Mouse (Mus musculus): ENCODE results near the gene Gm14862. TPM values are rescaled to one million over a fixed set of nuclear protein-coding genes. Genes with fewer than 3 reads are reported as not detected.

The Gm14862 gene
- polyA plus RNA-seq, 1 experiment from 2014 or later, result not detected

DNA sequence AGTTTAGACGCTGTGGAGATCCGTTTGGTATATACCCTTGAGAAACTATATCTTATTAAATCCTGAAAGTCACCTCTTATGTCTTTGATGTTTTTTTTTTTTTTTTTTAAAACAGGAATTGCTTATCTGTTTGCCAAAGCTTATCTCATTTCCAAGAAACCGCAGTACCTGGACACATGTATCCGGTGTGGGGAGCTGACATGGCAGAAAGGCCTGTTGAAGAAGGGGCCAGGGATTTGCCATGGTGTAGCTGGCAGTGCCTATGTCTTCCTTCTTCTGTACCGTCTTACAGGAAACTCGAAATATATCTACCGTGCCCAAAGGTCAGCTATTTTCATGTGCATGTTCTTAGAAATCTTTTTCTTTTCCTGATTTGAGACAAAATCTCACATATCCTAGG is 1.1 kb upstream of the Gm14862 start:
- no peak for ATAC-seq
- TF ChIP-seq CTCF (IDR thresholded peaks at IDR 0.05; ENCODE audit: low read depth), result no peak
- WGBS, result 68% methylated on average over 7 of the region's 7 CpGs

GRCm38 (mm10) chrX:9254901-9255300 is 1.8 kb downstream of the Gm14862 start:
- H3K27ac ChIP-seq (ENCODE audit: low read depth, low read length), result no peak overlapping the region
- no peak overlapping the region for H3K4me3 ChIP-seq (ENCODE audit: low read depth, low read length)
- H3K4me1 ChIP-seq (replicated peaks; ENCODE audit: control insufficient read depth, insufficient read depth, low read length), result no peaks in the 10 kb centered on the region
- no peak for TF ChIP-seq CTCF (IDR thresholded peaks at IDR 0.05; ENCODE audit: low read depth)
- no peak overlapping the region for H3K9ac ChIP-seq (ENCODE audit: low read depth, low read length)
- no peaks in the 10 kb centered on the region for H3K27me3 ChIP-seq (replicated peaks; ENCODE audit: control insufficient read depth, insufficient read depth, low read length)
- 89% methylated on average over 3 of the region's 3 CpGs for whole genome bisulfite sequencing
- H3K4me2 ChIP-seq (replicated peaks; ENCODE audit: low read depth), result no peak overlapping the region
- H3K36me3 ChIP-seq (ENCODE audit: control insufficient read depth, insufficient read depth), result no peaks in the 10 kb centered on the region
- ATAC-seq, result no peak
- no peaks in the 10 kb centered on the region for H3K9me3 ChIP-seq (ENCODE audit: control insufficient read depth)

More for the DNA sequence above, 1.1 kb upstream of the Gm14862 start:
- H3K27me3 ChIP-seq (replicated peaks; ENCODE audit: control insufficient read depth, insufficient read depth, low read length), result no peaks in the 10 kb centered on the region
- no peaks in the 10 kb centered on the region for H3K4me1 ChIP-seq (replicated peaks; ENCODE audit: control insufficient read depth, insufficient read depth, low read length)
- H3K27ac ChIP-seq (ENCODE audit: low read depth, low read length), result no peak overlapping the region
- no peak overlapping the region for H3K9ac ChIP-seq (ENCODE audit: low read depth, low read length)
- H3K4me2 ChIP-seq (replicated peaks; ENCODE audit: low read depth), result no peak overlapping the region
- no peaks in the 10 kb centered on the region for H3K9me3 ChIP-seq (ENCODE audit: control insufficient read depth)
- no peak overlapping the region for H3K4me3 ChIP-seq (ENCODE audit: low read depth, low read length)
- H3K36me3 ChIP-seq (ENCODE audit: control insufficient read depth, insufficient read depth), result no peaks in the 10 kb centered on the region

DNA sequence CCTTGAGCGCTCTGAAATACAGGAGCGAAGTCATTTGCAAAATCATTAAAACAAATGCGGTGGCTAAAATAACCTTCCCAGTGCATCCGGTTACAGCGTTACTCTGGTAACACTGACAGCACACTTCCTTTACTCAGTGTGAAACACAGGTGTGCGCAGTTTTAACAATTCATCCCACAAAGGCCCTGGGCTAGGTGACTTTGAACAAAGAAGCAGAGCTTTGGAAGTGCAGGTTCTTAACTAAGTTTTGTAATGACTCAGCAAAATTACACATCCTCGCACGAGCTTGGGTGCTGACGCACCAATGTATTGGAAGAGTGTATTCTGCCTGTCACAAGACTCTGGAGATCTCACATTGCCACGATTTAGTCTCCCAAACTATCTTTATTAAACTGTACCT is 2.7 kb downstream of the Gm14862 start:
- no peak overlapping the region for H3K4me3 ChIP-seq (ENCODE audit: low read depth, low read length)
- no peak overlapping the region for H3K27ac ChIP-seq (ENCODE audit: low read depth, low read length)
- TF ChIP-seq CTCF (IDR thresholded peaks at IDR 0.05; ENCODE audit: low read depth), result no peak
- WGBS, result 79% methylated on average over 10 of the region's 10 CpGs
- H3K9me3 ChIP-seq (ENCODE audit: control insufficient read depth), result no peaks in the 10 kb centered on the region
- H3K9ac ChIP-seq (ENCODE audit: low read depth, low read length), result no peak overlapping the region
- no peaks in the 10 kb centered on the region for H3K27me3 ChIP-seq (replicated peaks; ENCODE audit: control insufficient read depth, insufficient read depth, low read length)
- ATAC-seq, result no peak
- H3K4me2 ChIP-seq (replicated peaks; ENCODE audit: low read depth), result no peak overlapping the region
- H3K4me1 ChIP-seq (replicated peaks; ENCODE audit: control insufficient read depth, insufficient read depth, low read length), result no peaks in the 10 kb centered on the region
- H3K36me3 ChIP-seq (ENCODE audit: control insufficient read depth, insufficient read depth), result no peaks in the 10 kb centered on the region

DNA sequence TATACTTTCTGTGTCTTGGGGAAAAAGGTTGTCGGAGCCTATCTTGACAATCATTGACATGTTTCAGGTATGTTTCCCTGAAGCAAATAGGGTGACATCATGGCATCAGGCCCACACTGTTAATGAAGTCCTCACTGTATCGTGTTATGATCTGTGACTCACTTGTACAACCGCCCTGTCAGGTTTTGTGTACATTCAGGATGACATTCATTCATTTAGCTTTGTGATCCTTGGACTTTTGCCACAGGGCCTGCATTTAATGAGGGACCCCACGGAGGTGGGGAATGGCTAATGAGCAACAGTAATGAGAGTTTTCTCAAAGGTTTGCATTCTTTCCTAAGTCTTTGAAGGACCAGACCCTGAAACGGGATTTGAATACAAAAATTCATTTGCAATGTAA is 7.8 kb downstream of the Gm14862 start:
- Histone ChIP-seq H3K9ac (ENCODE audit: low read depth, low read length) (no peak overlapping the region), H3K4me2 (replicated peaks; ENCODE audit: low read depth) (no peak overlapping the region), H3K27ac (ENCODE audit: low read depth, low read length) (no peak overlapping the region), H3K4me1 (replicated peaks; ENCODE audit: control insufficient read depth, insufficient read depth, low read length) (no peaks in the 10 kb centered on the region), H3K9me3 (ENCODE audit: control insufficient read depth) (no peaks in the 10 kb centered on the region), H3K4me3 (ENCODE audit: low read depth, low read length) (no peak overlapping the region), H3K36me3 (ENCODE audit: control insufficient read depth, insufficient read depth) (no peaks in the 10 kb centered on the region), H3K27me3 (replicated peaks; ENCODE audit: control insufficient read depth, insufficient read depth, low read length) (no peaks in the 10 kb centered on the region)
- TF ChIP-seq CTCF (IDR thresholded peaks at IDR 0.05; ENCODE audit: low read depth), result no peak
- 41% methylated on average over 5 of the region's 5 CpGs for WGBS
- ATAC-seq, result peak; percentile 91

GRCm38 (mm10) chrX:9244603-9245336 is 11.9 kb downstream of the Gm14862 start:
- Histone ChIP-seq H3K4me2 (replicated peaks; ENCODE audit: low read depth) (no peak overlapping the region), H3K9ac (ENCODE audit: low read depth, low read length) (no peak overlapping the region), H3K9me3 (ENCODE audit: control insufficient read depth) (no peaks in the 10 kb centered on the region), H3K27ac (ENCODE audit: low read depth, low read length) (no peak overlapping the region), H3K4me1 (replicated peaks; ENCODE audit: control insufficient read depth, insufficient read depth, low read length) (no peaks in the 10 kb centered on the region), H3K4me3 (ENCODE audit: low read depth, low read length) (no peak overlapping the region), H3K36me3 (ENCODE audit: control insufficient read depth, insufficient read depth) (no peaks in the 10 kb centered on the region), H3K27me3 (replicated peaks; ENCODE audit: control insufficient read depth, insufficient read depth, low read length) (no peaks in the 10 kb centered on the region)
- peak; percentile 78 for ATAC-seq
- 54% methylated on average over 12 of the region's 12 CpGs for WGBS
- TF ChIP-seq CTCF (IDR thresholded peaks at IDR 0.05; ENCODE audit: low read depth), result no peak

DNA sequence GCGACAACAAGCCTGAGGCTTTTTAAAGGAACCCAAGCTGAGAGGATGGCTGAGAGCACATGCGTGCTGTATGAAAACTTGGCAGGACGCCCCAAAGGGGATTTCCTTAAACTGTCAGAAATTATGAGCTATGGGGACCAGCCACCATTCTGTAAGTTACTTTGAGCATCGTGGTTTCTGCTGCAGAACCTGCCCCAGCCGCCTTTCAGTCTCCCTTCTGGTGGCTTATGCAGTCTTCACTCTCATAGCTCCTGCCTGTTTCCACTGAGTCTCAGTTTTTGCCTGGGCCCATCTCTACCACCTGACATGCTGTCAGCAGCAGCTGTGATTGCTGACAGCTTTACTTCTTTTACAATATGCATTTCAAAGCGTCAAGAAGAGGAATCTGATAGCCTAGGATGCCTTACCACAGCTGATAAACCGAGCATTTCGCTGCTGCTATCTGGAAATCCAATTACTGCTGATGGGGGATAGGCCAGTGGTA is 13.3 kb downstream of the Gm14862 start:
- no peaks in the 10 kb centered on the region for H3K27me3 ChIP-seq (replicated peaks; ENCODE audit: control insufficient read depth, insufficient read depth, low read length)
- WGBS, result 54% methylated on average over 8 of the region's 8 CpGs
- no peak for ATAC-seq
- no peaks in the 10 kb centered on the region for H3K36me3 ChIP-seq (ENCODE audit: control insufficient read depth, insufficient read depth)
- H3K9ac ChIP-seq (ENCODE audit: low read depth, low read length), result no peak overlapping the region
- no peak overlapping the region for H3K27ac ChIP-seq (ENCODE audit: low read depth, low read length)
- H3K4me3 ChIP-seq (ENCODE audit: low read depth, low read length), result no peak overlapping the region
- H3K4me2 ChIP-seq (replicated peaks; ENCODE audit: low read depth), result no peak overlapping the region
- no peaks in the 10 kb centered on the region for H3K4me1 ChIP-seq (replicated peaks; ENCODE audit: control insufficient read depth, insufficient read depth, low read length)
- no peak for TF ChIP-seq CTCF (IDR thresholded peaks at IDR 0.05; ENCODE audit: low read depth)
- no peaks in the 10 kb centered on the region for H3K9me3 ChIP-seq (ENCODE audit: control insufficient read depth)
